Mouse (Mus musculus): ENCODE results near the gene Tymp. TPM values are rescaled to one million over a fixed set of nuclear protein-coding genes. Genes with fewer than 3 reads are reported as not detected.

The Tymp gene
- polyA plus RNA-seq, 1 experiment from 2014 or later, result 1.4 TPM

GRCm38 (mm10) chr15:89387127-89387526 is 10.3 kb upstream of the Tymp start:
- no peaks in the 10 kb centered on the region for H3K9me3 ChIP-seq
- H3K27ac ChIP-seq, result no peak overlapping the region
- no peak for DNase-seq (ENCODE audit: low spot score)
- no peak overlapping the region for H3K4me3 ChIP-seq
- no peaks in the 10 kb centered on the region for H3K36me3 ChIP-seq
- H3K4me1 ChIP-seq, result no peaks in the 10 kb centered on the region
- 41% methylated on average over 12 of the region's 12 CpGs for WGBS
- peaks cover 52% of the 10 kb centered on the region for H3K27me3 ChIP-seq (ENCODE audit: insufficient read depth, poor library complexity, severe bottlenecking)

DNA sequence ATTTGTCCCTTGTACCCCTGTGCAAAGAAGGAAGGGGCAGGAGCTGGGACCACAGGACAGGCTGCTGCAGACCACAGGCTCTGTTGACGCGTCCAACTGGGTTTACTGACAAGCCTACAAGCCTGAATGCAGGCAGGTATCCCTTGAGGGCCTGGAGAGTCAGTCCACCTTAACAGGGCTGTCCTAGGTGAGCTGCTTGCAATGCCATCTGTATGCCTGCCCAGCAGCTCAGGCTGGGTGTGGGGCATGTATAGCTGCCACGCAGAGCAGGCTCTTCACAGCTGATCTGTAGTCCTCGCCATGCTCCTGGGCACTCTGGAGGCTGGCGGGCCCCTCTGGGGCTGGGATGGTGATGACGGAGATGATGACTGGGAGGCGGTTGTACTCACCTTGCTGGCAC is 7.8 kb upstream of the Tymp start, which contains the start of gene Klhdc7b:
Gene Klhdc7b (plus strand): TSS at position 301 of the 400 bp plus-strand sequence.
- H3K27me3 ChIP-seq (ENCODE audit: insufficient read depth, poor library complexity, severe bottlenecking), result peaks cover 73% of the 10 kb centered on the region
- peaks cover under 1% of the 10 kb centered on the region for H3K4me1 ChIP-seq
- WGBS, result 79% methylated on average over 7 of the region's 7 CpGs
- no peaks in the 10 kb centered on the region for H3K9me3 ChIP-seq
- H3K27ac ChIP-seq, result no peak within 1 kb of the TSS
- H3K4me3 ChIP-seq, result no peak within 1 kb of the TSS
- DNase-seq (ENCODE audit: low spot score), result no peak
- H3K36me3 ChIP-seq, result no peaks in the 10 kb centered on the region

- H3K9me3 ChIP-seq, result no peaks in the 10 kb centered on the region
- H3K4me3 ChIP-seq, result peak overlapping the region; percentile 60
- WGBS, result 8% methylated on average over 10 of the region's 10 CpGs
- H3K36me3 ChIP-seq, result no peaks in the 10 kb centered on the region
- peaks cover 69% of the 10 kb centered on the region for H3K27me3 ChIP-seq (ENCODE audit: insufficient read depth, poor library complexity, severe bottlenecking)
- peak overlapping the region; percentile 59 for H3K27ac ChIP-seq
- peaks cover 29% of the 10 kb centered on the region for H3K4me1 ChIP-seq
- no peak for DNase-seq (ENCODE audit: low spot score)
Measured at GRCm38 (mm10) chr15:89379429-89379828, 2.6 kb upstream of the Tymp start.

GRCm38 (mm10) chr15:89378831-89379401 is 2.1 kb upstream of the Tymp start, which contains the start of gene Odf3b:
Gene Odf3b, minus strand, starts transcription at chr15:89379282.
- no peak for DNase-seq (ENCODE audit: low spot score)
- H3K4me1 ChIP-seq, result peaks cover 33% of the 10 kb centered on the region
- WGBS, result under 1% methylated on average over 33 of the region's 33 CpGs
- H3K27ac ChIP-seq, result peak within 1 kb of the TSS; percentile 59
- no peaks in the 10 kb centered on the region for H3K36me3 ChIP-seq
- H3K9me3 ChIP-seq, result no peaks in the 10 kb centered on the region
- H3K4me3 ChIP-seq, result peak within 1 kb of the TSS; percentile 60
- H3K27me3 ChIP-seq (ENCODE audit: insufficient read depth, poor library complexity, severe bottlenecking), result peaks cover 68% of the 10 kb centered on the region

GRCm38 (mm10) chr15:89377938-89378828 is 1.3 kb upstream of the Tymp start:
- H3K9me3 ChIP-seq, result no peaks in the 10 kb centered on the region
- 10% methylated on average over 46 of the region's 46 CpGs for WGBS
- no peak overlapping the region for H3K27ac ChIP-seq
- peaks cover 36% of the 10 kb centered on the region for H3K4me1 ChIP-seq
- peak overlapping the region; percentile 60 for H3K4me3 ChIP-seq
- H3K27me3 ChIP-seq (ENCODE audit: insufficient read depth, poor library complexity, severe bottlenecking), result peaks cover 68% of the 10 kb centered on the region
- DNase-seq (ENCODE audit: low spot score), result no peak
- no peaks in the 10 kb centered on the region for H3K36me3 ChIP-seq

- peaks cover 44% of the 10 kb centered on the region for H3K4me1 ChIP-seq
- H3K4me3 ChIP-seq, result peak overlapping the region; percentile 22
- no peak for DNase-seq (ENCODE audit: low spot score)
- 5% methylated on average over 18 of the region's 18 CpGs for WGBS
- H3K27ac ChIP-seq, result no peak overlapping the region
- no peaks in the 10 kb centered on the region for H3K9me3 ChIP-seq
- peaks cover 5% of the 10 kb centered on the region for H3K36me3 ChIP-seq
- peaks cover 62% of the 10 kb centered on the region for H3K27me3 ChIP-seq (ENCODE audit: insufficient read depth, poor library complexity, severe bottlenecking)
Measured at GRCm38 (mm10) chr15:89377362-89377761, 523 bp upstream of the Tymp start.

GRCm38 (mm10) chr15:89376040-89376439 is 799 bp downstream of the Tymp start:
- H3K36me3 ChIP-seq, result peaks cover 18% of the 10 kb centered on the region
- H3K9me3 ChIP-seq, result no peaks in the 10 kb centered on the region
- H3K4me3 ChIP-seq, result no peak overlapping the region
- peaks cover 50% of the 10 kb centered on the region for H3K4me1 ChIP-seq
- H3K27me3 ChIP-seq (ENCODE audit: insufficient read depth, poor library complexity, severe bottlenecking), result peaks cover 51% of the 10 kb centered on the region
- 77% methylated on average over 7 of the region's 7 CpGs for WGBS
- H3K27ac ChIP-seq, result no peak overlapping the region
- DNase-seq (ENCODE audit: low spot score), result no peak

- peaks cover 28% of the 10 kb centered on the region for H3K36me3 ChIP-seq
- 89% methylated on average over 17 of the region's 17 CpGs for WGBS
- H3K27me3 ChIP-seq (ENCODE audit: insufficient read depth, poor library complexity, severe bottlenecking), result peaks cover 41% of the 10 kb centered on the region
- H3K4me3 ChIP-seq, result peak overlapping the region; percentile 76
- peaks cover 50% of the 10 kb centered on the region for H3K4me1 ChIP-seq
- no peak for DNase-seq (ENCODE audit: low spot score)
- no peaks in the 10 kb centered on the region for H3K9me3 ChIP-seq
- no peak overlapping the region for H3K27ac ChIP-seq
Measured at GRCm38 (mm10) chr15:89374801-89375534, 1.9 kb downstream of the Tymp start.

DNA sequence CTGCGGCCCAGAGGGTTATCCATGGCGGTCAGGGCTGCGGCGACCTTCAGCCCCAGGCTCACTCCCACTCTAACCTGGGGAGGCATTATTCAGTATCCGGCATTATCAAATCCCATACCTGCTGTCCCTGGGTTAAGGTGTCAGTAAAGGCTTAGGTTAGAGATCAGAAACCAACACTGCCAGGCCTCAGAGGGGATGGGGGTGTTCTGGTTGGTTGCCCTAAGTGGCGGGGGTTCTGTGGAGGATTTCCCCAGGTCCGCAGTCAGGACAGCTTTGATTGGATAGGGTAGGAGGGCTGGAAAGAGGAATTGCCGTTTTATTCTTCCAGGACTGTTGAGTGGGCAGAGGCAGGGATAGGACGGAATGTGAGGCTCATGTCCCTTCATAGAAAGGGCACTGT is 2.5 kb downstream of the Tymp start:
- H3K4me3 ChIP-seq, result peak overlapping the region; percentile 76
- H3K4me1 ChIP-seq, result peaks cover 46% of the 10 kb centered on the region
- H3K27ac ChIP-seq, result peak overlapping the region; percentile 94
- WGBS, result 52% methylated on average over 9 of the region's 9 CpGs
- peaks cover 35% of the 10 kb centered on the region for H3K36me3 ChIP-seq
- no peaks in the 10 kb centered on the region for H3K9me3 ChIP-seq
- DNase-seq (ENCODE audit: low spot score), result no peak
- peaks cover 36% of the 10 kb centered on the region for H3K27me3 ChIP-seq (ENCODE audit: insufficient read depth, poor library complexity, severe bottlenecking)

DNA sequence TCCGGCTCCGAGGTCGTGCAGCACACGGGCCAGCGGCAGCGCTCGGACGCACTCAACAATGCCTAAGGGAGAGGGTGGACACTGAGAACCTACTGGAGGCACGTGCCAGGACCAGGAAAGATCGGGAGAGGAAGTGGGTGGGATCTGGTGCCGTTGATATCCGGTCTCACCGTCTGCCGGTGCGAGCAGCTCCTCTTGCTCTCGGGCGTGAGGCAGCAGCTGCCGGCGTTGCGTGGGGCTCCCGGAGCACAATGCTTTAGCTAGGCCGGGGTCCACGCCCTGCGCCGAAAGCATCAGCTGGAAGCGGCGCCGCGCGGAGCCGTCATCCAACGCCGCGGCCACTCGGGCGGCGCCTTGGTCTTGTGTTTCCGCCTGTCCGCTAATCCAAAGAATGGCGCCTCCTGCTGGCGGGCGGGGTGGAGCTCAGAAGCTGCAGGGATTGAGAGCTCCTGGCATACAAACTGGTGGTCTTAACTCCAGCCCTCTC is 3.0 kb downstream of the Tymp start, which contains the start of gene Sco2:
Gene Sco2 (minus strand): TSS at position 85 of the 487 bp plus-strand sequence.
- Histone ChIP-seq H3K27me3 (ENCODE audit: insufficient read depth, poor library complexity, severe bottlenecking) (peaks cover 31% of the 10 kb centered on the region), H3K4me3 (peak within 1 kb of the TSS; percentile 76), H3K27ac (peak within 1 kb of the TSS; percentile 94), H3K4me1 (peaks cover 41% of the 10 kb centered on the region), H3K9me3 (no peaks in the 10 kb centered on the region), H3K36me3 (peaks cover 40% of the 10 kb centered on the region)
- DNase-seq (ENCODE audit: low spot score), result peak; percentile 97
- WGBS, result under 1% methylated on average over 42 of the region's 42 CpGs

GRCm38 (mm10) chr15:89373027-89373761 is 3.6 kb downstream of the Tymp start:
- 2% methylated on average over 35 of the region's 35 CpGs for WGBS
- Histone ChIP-seq H3K27me3 (ENCODE audit: insufficient read depth, poor library complexity, severe bottlenecking) (peaks cover 25% of the 10 kb centered on the region), H3K4me3 (peak overlapping the region; percentile 76), H3K9me3 (no peaks in the 10 kb centered on the region), H3K4me1 (peaks cover 35% of the 10 kb centered on the region), H3K27ac (peak overlapping the region; percentile 94), H3K36me3 (peaks cover 46% of the 10 kb centered on the region)
- peak; percentile 92 for DNase-seq (ENCODE audit: low spot score)

- no peak for DNase-seq (ENCODE audit: low spot score)
- Histone ChIP-seq H3K27ac (peak overlapping the region; percentile 94; the same call in 1 of the 2 replicates), H3K4me1 (peaks cover 33% of the 10 kb centered on the region), H3K36me3 (peaks cover 53% of the 10 kb centered on the region), H3K4me3 (peak overlapping the region; percentile 76), H3K27me3 (ENCODE audit: insufficient read depth, poor library complexity, severe bottlenecking) (peaks cover 18% of the 10 kb centered on the region), H3K9me3 (no peaks in the 10 kb centered on the region)
- 84% methylated on average over 7 of the region's 7 CpGs for WGBS
Measured at GRCm38 (mm10) chr15:89372536-89372935, 4.3 kb downstream of the Tymp start.

Data from heart, embryonic 10.5 days (tissue).